Mouse (Mus musculus) bone marrow, adult 2 months (tissue): Measurements from ENCODE around the gene Nme7.

Experiments
- CTCF ChIP-seq: fragments of 200-500 bp; IDR thresholded peaks from 2 replicates; pipeline ENCODE4 v1.5.1; 2011; ENCODE audit warnings: low read length, control low read depth; ENCODE audit not compliant: control insufficient read depth, insufficient read depth
- POLR2A ChIP-seq: fragments of 200-500 bp; IDR thresholded peaks from 2 replicates; pipeline ENCODE4 v1.6.1; 2011; ENCODE audit warnings: low read depth, mild to moderate bottlenecking, control low read depth, low read length, borderline replicate concordance; ENCODE audit not compliant: control insufficient read depth

DNA sequence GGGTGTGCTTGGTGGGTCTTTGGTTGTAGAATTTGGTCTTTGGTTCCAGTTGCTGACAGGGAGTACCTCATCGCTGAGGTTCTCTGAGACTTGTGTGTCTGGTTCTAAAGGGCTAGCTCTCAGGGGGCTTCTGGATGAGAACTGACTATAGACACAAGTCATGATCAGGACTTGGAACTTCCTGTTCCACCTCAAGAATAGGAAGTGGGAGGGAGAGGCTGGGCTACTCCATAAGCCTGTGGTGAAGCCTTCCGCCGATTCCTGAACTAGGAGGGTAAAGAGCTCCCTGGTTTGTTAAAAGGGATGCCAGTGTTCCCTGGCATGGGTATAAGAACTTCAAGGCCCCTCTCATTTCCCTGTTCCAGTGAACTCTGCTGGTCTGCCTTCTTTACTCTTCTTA lies 19.9 kb upstream of the Nme7 start:
- TF ChIP-seq CTCF (no peak), POLR2A (no peak)
